Mouse (Mus musculus) WW6 (cell line): ENCODE measurements at regions not wholly inside any gene's neighbourhood (a gene's known extent, or its start where the extent isn't known, plus 50 kb on each side); places are given as distances from the start of the nearest gene placed in this dataset.

Experiments
- DNase-seq: peaks from one replicate; pipeline ENCODE4 v3.0.0-alpha.2; 2013; ENCODE audit warnings: low read depth, low spot score

DNA sequence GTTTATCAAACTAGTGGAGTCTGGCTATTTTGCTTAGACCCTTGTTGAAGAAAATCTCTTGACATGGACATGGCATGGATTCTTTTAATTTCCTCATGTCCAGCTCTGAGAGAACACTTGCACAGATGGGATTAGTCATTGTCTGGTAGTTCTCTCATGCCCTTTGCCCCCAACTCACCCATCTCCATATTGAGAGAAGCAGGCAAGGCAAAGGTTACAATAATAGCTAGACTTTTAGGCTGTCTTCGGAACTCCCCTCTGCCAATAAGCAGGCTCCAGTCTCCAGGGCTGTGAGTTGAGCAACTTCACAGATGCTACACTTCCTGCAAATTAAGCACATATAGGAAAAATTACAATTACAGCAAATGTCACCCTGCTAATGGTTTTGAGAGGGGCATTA lies 558.0 kb upstream of the Alcam start:
- DNase-seq, result no peak

DNA sequence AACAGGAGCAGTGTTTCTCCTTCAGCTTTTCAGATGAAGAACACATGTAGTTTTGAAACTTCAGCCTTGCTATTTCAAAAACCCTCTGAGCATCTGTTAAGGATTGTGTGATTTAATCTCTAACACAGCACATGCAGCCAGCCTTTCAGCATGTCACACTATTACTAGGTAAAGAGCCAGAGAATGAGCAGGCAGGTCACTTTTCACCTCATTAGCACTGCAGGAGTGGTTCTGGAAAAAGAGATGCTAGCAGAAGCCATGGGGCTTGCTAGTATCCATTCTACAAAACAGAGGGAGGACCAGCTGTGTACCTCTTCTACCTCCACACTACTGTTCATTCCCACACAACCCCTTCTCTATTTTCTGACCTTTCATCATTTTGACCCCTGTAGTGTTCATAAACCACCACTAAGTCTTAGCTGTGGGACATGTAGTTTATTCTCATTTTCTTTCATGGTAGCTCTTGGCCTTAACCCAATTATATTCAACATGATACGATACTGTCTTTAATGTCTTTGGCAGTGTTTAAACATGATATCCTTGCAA lies 535.1 kb upstream of the Alcam start:
- no peak for DNase-seq

DNA sequence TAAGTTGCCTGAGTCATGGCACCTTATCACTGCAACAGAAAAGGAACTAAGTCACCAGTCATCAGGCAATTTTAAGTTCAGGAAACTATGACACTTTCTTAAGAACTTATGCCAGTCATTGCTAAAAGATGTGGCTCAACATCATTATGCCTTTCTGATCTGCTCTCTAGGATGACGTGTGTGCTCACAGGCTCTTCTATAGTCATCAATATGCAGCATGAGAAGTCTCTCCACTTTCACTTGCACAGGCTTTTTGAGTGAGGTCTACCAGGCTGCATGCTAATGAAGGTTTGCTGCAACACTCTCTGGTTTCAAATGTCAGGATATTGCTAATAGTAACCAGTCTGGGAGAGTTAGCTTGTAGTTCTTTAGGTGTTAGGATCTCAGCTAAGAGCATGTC lies 530.5 kb upstream of the Alcam start:
- DNase-seq, result no peak

DNA sequence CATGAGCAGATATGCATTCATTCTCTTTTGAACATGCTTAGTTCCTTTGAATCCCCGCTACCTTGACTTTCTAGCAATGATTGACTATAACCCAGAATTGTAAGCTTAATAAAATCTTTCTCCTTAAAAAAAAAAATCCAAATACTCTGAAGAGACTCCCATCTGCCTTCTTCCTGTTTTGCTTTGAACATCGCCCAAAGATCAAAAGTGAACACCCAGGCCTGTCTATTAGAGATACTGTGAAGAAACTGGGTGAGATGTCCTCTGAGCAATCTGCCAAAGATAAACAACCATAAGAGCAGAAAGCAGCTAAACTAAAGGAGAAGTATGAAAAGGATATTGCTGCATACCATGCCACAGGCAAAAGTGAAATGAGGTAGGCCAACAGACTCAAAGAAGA lies 527.1 kb upstream of the Alcam start:
- no peak for DNase-seq

DNA sequence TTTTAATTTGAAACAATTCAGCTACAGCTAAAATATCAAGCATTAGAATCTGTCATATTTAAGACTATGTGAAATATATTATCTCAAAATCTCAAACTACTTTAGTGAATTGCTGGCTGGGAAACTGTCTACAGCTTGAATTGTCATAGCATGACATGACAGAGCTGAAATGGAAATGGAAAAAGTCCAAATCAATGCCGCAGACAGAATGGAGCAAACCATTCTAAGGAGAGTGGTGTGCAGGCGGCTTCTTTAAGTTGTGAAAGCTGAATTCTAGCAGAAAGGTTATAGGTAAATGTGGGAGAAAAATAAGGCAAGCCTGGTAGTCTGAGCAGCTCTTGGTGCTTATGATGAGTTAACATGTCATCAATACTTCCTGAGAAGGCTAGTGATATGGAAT lies 518.9 kb upstream of the Alcam start:
- DNase-seq, result no peak

DNA sequence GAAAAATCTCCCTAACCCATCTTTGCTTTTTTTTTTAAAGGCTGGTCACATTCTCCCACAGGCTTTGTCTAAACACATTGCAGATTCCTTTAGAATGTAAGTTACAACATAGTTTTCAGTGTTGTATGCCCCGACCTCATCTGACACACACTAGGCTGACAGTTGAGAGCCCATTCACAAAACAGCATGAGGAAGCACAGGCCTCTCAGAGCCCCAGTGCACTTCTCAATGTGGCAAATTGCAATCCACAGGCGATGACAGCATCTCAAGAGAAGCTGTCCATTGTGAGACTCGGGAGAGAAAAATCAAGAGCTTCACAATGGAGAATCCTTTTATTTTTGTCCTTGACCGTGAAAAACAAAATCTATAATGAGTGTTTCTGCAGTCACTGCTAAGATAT lies 493.8 kb upstream of the Alcam start:
- no peak for DNase-seq

DNA sequence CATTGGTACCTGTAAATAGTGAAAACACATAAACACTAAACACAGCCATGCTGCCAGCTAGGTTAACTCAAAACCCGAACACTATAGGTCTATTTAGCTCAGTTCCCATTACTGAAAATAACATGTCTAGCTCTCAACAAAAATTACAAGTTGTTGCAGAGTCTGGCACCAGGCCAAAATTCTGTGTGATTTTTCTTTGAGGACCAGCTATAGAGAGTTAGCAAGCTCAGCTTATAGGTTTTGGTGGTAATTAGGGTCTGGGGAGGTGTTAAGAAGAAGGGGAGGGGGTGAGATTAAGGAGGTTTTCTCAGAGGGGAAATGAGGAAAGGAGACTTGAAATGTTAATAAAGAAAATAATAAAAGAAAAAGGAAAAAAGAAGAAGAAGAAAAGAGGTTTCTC lies 480.9 kb upstream of the Alcam start:
- DNase-seq, result no peak

DNA sequence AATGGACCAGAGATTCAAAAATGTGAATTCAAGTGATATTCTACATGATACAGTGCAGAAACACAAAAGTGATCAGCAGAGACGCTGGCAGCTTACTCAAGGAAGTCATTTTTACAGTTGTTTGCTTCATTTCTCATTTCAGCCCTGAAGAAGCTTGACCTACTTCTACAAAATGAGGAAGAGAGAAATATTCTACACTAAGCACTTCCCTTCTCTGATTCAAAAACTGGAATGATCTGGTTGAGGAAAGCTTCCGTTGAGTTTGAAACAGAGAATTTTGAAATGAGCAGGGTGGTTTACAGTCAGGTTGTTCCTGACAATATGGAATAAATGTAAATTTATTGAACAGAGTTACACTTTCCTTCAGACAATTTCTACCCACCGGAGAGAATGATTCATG lies 478.1 kb upstream of the Alcam start:
- no peak for DNase-seq

DNA sequence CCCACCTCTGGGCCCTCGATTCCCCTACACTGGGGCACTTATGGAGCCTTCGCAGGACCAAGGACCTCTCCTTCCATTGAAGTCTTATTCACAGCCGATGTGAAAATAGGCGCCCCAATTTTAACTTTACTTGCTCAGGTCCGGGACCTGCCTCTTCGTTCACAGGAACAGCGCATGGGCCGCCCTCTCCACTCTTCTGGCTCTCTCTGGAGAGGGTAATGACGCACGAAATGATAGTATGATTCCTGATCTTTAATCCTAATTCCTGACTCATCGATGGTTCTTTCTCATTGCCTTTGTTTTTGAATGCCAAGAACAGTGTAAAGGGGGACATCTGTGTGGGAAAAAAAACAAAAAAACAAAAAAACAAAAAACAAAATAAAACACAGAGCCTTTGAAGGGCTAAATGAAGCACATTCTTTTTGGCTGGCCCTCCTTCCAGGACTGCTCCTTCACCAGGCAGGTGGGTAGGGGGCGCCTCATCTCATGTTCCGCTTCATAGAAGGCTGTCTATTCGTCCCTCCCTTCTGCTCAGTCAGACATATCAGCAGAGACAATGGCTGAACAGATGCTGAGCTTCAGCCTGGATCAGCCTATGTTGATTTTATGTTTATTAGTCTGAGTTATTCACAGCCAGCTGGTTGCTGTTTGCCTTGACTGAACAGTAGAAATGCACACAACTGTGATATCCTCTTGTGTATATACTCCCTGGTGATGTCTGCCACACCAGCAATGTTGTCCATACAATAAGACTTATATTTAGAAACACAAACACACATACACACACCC lies 438.8 kb upstream of the Alcam start:
- DNase-seq, result no peak

DNA sequence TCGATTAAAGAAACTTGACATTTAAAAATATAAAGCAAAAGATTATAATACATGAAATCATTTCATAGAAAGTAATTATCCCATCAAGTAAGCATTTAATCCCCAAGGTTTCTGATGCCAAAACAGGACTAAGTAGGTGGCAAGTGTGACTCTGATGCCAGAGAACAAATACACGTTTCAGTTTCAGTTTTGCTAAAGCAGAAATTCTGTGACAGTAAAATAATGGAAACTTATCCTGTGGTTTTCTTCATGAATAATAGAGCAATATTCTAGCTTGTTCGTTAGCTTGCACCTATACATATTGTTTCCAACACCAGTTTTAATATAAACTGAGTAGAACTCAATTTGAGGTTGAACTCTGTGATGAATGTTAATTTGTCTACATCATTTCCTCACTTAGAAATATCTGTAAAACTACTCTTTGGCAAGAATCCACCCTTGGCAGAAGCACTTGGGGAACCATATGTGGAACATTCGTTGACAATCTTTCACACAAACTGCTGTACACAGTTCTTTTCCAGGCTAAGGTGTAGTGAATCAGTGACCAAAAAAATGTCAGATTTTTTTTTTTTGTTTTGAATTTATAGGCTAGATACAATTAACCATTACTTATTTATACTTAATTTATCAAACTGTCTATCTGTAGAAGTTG lies 425.7 kb upstream of the Alcam start:
- DNase-seq, result no peak

DNA sequence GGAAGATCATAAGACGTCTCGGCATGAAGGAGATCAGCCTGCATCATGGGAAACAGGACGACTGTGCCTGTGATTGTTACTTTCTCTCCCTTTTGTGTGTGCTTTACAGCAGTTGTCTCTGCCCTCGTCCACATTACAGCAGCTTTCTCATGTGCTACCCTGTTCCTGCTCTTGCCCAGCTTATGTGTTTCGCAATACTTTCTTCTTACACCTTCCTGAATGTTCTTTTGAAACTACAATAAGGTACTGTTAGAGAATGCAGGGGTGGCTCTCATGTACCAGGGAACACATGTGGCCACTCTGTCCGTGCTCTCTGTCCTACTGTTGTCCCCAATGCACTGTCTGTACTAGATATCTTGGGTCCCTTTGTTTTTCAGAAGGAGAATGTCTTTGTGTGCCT lies 414.0 kb upstream of the Alcam start:
- no peak for DNase-seq

DNA sequence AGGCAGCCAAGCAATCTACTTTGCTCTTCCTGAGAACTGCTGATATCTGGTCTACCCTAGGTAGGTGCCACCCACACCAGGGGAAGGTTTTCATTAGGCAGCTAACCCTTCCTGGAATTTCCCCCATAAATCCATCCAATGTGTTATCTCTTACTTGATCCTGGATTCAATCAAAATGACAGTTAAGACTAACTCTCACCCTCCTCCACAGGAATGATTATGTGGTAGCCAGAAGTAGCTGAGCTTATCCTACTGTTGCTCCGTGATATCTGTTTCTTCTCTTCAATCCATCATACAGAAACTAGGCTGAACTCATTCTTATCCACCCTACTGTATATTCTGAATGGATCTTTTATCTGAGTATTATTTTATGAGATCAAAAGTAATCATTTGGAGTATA lies 409.7 kb upstream of the Alcam start:
- no peak for DNase-seq

DNA sequence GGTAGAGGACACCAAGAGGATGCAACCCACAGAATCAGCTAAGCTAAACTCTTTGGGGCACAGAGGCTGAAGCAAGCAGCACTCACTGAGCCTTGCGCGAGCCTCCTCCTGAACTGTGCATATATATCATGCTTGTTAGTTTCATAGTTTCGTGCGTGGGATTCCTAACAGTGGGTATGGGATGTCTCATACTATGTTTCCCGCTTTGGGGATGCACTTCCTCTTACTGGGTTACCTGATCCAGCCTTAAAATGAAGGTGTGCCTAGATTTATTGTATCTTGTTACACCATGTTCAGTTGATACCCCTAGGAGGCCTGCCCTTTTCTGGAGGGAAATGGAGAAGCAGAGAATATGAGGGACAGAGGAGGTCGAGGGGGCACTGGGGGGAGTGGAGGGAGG lies 407.4 kb upstream of the Alcam start:
- no peak for DNase-seq

DNA sequence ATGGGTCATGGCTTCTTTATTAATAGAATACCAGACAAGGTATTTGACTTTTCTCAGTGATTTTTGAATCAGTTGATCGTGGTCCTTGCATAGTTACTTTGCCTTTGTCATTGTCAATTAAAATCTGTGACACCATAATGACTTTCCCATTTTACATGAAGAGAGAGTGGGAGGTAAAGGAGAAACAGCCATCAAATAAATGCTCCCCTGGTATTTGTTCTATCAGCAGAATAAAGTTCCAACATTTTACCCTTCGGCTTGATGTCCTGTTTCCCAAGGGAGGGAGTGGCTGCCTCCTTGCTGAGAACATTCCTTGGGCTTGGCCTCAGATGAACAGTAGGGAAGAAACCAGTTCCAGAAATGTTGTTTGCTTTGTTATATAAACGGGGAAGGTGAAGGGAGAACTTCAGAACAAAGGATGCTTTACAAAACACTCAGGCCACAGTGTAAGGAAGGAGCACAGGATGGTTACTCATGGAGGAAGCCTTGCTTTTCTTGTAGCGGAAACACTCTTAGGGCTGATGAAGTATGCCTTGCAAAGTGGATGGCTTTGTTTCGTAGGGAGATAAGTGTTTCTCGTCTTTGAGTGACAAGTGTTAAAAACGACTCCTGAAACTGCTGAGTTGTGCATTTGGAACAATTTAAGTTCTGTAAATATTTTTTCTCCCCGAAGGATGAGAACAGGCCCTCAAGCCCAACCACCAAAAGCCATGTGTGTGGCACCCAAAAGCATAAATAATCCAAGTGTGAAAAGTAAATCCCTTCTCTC lies 404.8 kb upstream of the Alcam start:
- DNase-seq, result no peak

DNA sequence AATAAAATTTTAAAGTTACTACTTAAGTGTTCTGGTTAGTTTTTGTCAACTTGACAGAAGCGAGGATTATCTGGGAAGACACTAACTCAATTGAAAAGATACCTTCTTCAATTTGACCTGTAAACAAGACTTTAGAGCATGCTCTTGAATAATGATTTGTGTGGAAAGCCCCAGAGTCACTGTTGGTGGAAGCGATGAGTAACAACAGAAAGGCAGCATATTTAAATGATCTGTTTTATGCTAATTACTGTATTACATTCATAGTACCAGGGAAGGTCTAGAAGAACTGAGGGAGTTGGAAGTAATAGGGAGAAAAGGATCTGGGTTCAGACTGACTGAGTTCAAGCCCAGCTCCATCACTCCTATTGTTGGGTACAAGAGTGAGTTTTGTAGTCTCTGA lies 397.3 kb upstream of the Alcam start:
- no peak for DNase-seq

DNA sequence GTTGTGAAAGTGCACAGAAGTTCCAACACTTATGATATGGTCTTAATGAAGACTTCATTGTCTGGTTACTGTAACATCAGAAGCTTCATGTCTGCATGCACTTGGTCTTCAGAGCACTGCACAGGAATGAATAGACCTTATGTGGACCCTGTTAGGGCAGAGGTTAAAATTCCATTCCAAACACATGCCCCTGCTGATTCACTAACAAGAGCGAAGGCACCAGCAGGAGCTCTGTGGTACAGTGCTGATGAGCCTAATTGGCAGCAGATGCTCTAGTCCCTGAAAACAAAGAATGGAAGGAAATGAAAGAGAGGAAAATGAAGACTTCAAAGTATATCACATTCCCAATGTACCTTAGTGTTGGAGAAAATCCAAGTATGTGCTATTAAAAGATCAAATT lies 365.1 kb upstream of the Alcam start:
- DNase-seq, result no peak

DNA sequence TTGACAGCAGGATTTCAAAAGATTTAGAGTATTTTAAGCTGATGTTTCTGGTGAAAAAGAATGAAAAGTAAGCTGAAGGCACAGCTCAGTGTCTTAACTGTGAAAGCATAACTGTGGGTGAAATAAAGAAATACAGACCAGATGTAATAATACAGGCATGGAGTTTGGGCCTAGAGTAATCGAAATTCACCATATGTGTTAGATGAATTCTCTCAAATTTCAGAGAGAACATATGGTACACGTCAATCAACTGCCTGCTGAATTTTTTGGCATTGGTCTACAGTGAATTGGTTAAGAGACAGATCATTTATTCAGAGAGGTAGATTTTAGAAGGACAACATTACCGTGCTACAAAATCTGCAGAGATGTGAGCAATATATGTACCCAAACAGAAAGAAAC lies 357.3 kb upstream of the Alcam start:
- no peak for DNase-seq

DNA sequence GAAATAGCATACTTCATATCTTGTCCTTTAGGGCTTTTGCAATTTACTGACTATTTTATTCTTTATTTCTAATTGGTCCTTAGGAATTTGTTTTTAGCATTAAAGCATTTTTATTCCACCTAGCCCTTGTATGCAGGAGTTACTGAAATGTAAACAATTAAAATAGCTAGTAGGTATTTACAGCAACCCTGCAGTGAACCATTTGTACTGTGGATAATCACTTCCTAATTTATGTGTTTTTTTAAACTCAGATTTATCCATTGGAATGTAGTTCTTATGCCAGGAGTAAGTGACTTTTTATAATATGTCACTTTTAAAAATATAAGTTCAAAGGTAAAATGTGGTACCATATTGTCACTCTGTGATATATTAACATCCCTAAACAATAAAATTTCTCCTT lies 350.5 kb upstream of the Alcam start:
- DNase-seq, result no peak

DNA sequence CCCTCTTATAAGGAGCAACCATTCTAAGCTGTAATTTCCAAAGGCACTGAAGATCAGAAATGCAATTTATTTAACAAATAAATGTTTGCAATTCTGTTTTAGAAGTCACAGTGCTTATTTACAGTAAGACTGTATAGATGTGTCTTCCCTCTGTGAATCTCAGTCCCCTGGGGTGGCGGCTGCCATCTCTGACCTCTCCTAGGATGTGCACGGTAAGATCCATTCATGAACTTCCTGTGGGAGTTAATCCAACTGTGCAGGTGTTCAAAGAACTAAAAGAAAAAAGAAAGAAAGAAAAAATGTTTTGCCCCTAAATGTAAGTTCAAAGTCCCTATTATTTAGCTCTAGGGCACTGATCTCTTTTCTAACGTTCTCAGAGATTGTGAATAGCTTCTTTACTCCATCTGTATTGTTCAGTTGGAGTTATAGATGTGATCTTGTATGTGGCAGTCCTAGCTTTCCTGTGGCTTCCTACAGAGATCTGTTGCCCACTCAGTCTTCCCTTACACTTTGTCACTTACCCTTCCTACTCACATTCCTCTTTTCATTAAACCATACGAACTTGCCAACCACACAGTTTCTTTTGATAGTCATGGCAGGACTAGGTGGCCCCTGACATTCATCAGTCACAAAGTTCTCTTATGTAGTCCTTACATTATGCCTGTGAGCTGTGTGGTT lies 346.0 kb upstream of the Alcam start:
- DNase-seq, result no peak

DNA sequence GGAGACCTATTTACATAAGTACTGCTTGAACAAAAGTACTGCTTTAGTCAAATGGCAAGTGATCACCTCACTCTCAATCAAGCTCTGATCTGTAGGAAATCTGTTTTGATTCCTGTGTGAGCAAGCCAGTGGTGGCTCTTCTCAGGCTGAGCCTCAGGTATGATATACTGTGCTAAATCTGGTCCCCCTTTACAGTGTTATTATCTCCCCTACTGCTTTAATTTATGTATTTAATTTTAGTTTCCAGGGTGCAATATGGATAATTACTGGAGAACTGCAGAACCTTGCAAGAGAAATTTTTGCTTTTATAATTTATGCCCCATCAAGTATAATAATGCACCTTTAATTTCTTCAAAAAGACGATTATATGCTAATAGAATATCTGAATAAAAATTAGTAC lies 341.3 kb upstream of the Alcam start:
- DNase-seq, result no peak

DNA sequence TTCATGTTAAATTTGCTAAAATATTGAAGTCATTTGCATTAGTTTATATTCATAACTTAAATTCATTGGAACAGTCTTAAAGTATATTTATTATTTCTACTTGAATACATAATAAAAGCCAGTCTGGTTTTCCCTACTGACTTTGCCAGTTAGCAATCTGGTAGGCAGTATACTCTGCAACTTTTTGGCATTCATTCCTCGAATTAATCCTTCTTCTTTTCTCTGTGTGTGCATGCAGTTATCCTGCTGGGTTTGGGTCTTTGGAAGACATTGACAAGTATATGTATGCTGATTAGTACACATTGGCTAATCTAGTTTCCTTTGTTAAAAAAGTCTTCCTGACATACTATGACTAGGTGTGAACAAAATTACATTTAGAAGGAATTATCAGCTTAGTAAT lies 336.1 kb upstream of the Alcam start:
- no peak for DNase-seq

DNA sequence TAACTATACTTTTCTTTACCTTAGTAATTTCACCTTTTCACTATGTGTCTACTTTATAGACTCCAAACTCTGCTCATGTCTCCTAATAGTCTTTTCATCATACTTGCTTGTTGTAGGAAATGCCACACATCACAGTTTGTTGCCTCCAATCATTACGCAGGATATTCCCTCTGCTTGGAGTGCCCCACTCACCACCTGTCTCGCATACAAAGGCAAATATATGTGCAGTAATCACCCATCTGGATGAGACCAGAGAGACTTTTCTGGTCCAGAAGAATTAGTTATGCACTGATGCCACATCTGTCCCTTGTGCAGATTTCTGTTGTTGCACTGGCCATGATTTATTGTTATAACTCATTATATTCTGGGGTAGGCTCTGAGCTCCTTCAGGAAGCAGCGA lies 293.9 kb upstream of the Alcam start:
- no peak for DNase-seq
